Mouse (Mus musculus) thymus, postnatal 14 days (tissue): Measurements from ENCODE around the gene Ager.

Experiments used
- DNase-seq: peaks from one replicate; pipeline ENCODE4 v3.0.0; 2021

Ager gene

GRCm38 (mm10) chr17:34635671-34636070 is 38.0 kb downstream of the Ager start:
- no peak for DNase-seq

DNA sequence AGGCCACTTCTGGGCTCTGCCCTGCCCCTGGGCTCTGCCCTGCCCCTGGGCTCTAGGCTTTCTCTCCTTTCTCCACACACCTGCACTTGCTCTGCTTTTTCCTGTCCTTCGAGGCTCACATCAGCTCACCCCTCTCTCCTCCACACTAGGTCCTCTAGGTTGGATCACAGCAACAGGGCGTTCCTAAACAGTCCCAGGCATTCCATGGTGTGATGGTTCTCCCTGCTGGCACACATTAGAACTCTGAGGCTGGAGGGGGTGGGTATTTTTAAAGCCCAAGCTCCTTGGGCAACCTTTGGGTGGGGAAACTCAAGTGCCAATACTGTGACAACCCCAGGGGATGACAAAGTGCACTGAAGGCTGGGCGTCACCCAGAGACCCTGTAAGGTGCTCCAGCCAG is 39.8 kb downstream of the Ager start:
- DNase-seq: no peak

- DNase-seq: no peak
Measured at GRCm38 (mm10) chr17:34639461-34640255, 42.0 kb downstream of the Ager start.

DNA sequence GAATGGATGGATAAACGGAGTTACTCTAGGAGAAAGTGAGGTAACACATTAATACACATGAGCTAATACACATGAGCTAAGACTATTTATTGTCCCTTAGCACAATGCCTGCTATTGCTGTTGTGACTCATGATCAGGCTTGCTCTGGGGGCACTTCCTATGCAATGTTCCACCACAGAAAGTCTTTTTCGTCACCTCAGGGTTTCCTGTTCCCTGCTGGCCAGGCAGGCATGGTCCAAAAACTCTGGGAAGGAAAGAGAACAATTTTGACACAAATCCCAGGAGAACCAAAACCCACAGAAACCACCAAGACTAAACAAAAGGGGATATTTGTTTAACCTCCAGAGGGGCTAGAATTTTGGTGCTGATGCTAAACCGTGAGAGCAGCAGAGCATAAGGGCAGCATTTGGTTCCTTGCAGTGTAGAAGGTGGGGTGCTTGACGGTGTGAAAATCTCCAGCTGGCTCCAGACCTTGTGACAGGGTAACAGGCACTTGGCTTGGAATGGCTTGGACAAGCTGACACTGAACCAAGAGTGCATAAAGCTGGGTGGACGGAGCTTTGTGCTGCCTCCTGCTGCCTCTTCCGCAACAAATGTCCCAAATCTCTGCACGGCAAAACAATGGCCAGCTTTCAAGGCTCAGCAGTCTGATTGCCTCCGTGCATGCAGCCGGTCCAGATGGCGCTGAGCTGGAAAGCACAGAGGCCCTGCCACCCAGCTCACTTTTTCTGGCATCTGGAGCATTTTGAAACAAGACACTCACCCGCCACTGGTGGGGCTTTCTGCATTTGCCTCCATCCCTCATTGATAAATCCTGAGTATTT is 43.3 kb downstream of the Ager start:
- DNase-seq: no peak

DNA sequence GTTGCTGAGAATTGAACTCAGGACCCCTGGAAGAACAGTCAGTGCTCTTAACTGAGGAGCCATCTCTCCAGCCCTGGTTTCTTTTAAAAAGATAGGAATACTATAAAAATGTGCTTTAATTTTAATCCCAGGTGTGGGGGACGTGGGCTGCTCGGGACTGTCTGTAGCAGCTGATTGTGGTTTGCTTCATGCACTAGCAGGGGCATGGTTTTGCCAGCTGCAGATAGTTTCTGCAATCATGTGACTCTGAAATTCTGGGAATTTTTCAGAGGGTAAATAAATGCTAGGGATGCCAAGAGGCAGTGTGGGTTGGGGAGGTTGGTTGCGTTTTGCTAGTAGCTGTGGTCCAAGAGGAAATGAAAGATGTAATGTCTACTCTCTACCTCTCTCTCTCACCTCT is 44.3 kb downstream of the Ager start:
- DNase-seq: no peak

DNA sequence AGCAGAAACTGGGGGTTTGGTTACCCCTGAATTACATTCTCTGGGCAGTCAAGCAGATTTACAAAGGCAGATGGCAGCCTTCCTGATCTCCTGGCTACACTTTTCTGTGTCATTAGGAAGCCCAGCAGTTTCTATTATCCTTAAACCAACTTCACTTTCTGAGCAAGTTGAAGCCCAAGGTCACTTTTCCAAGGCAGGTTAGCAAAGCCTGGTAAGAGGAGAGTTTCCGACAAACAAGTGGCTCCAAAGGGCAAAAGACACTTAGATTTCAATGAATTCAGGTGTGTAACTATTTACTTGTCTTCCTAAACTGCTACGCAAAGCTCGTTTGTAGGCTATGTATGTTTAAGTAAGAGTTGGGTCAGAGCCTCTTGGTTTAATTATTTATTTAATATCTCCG is 45.7 kb downstream of the Ager start:
- DNase-seq: no peak

- DNase-seq: no peak
Measured at GRCm38 (mm10) chr17:34643944-34644343, 46.3 kb downstream of the Ager start.

DNA sequence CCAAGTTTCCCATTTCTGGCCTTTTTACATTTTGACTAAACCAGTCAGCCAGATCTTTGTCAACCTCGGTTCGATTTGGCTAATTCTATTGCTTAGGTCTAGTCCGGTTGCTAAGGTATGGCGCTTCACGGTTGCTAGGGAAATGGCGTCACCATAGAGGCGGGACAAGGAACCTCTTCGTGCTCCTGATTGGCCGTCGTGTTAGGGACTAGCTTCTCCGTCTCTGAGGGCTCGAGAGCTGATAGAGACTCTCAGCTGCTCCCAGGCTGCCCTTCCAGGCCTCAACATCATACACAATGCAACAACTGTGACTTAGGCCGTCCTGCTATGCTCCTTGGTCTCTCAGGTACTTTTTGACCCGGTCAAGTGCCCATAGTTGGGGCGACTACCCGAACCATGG is 46.9 kb downstream of the Ager start, which contains the start of gene Fkbpl:
Fkbpl (plus strand) TSS at position 157 of the 400 bp plus-strand sequence.
- DNase-seq: peak; percentile 96

GRCm38 (mm10) chr17:34645256-34645829 is 47.7 kb downstream of the Ager start:
- no peak for DNase-seq

GRCm38 (mm10) chr17:34645831-34646511 is 48.3 kb downstream of the Ager start:
- DNase-seq: peak; percentile 24

- DNase-seq: peak; percentile 94
Measured at GRCm38 (mm10) chr17:34646906-34647787, 49.5 kb downstream of the Ager start, which contains the start of gene Atf6b. Atf6b (plus strand) TSS chr17:34647146.

- DNase-seq: no peak
Measured at GRCm38 (mm10) chr17:34648141-34648890, 50.7 kb downstream of the Ager start.

GRCm38 (mm10) chr17:34649106-34649864 is 51.6 kb downstream of the Ager start:
- DNase-seq: no peak
